Mouse (Mus musculus): ENCODE measurements around the gene Syt5. TPM values are rescaled to one million over a fixed set of nuclear protein-coding genes. Genes with fewer than 3 reads are reported as not detected.

Syt5 gene
- polyA plus RNA-seq, 1 experiment from 2014 or later: 0.22 TPM

DNA sequence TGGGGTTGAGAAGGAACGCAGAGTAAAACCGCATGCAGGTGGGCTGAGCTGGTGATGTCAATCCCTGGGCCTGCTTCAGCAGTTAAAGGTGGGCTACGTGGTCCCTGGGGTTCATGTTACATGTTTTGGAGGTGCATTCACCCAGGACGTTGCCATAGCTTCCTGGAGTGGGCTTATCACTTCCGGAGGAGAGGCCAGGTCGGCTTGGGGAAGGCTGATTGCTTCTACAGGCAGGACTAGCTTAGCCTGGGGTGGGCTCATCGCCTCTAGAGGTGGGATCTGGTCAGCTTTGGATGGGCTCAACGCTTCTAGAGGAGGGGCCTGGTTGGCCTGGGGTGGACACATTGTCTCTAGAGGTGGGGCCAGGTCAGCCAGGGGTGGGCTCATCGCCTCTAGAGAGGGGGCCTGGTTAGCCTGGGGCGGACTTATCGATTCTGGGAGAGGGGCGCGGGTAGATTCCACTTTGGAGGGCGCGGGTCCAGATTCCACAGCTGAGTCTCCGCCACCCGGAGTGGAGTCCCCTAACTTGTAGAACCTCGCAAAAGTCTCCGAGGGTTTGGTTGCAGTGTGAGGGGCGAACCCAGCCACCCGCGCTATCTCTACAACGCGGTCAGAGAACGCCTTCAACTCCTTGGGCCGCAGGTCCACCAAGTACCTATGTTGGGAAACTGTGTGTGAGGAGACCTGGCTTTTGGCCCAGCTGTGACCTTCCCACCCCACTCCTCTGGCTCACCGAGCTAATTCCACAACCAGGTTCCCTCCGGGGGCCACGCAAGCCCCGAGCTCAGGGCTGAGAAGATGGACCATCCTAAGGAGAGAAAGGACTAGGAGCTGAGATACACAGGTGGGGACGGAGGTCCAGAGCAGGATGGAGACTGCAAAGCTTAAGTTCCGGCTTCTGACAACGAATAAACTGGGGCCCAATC is 23.9 kb downstream of the Syt5 start:
- no peak for DNase-seq (ENCODE audit: low spot score)

GRCm38 (mm10) chr7:4522292-4522691 is 25.0 kb downstream of the Syt5 start:
- no peak for DNase-seq (ENCODE audit: low spot score)

DNA sequence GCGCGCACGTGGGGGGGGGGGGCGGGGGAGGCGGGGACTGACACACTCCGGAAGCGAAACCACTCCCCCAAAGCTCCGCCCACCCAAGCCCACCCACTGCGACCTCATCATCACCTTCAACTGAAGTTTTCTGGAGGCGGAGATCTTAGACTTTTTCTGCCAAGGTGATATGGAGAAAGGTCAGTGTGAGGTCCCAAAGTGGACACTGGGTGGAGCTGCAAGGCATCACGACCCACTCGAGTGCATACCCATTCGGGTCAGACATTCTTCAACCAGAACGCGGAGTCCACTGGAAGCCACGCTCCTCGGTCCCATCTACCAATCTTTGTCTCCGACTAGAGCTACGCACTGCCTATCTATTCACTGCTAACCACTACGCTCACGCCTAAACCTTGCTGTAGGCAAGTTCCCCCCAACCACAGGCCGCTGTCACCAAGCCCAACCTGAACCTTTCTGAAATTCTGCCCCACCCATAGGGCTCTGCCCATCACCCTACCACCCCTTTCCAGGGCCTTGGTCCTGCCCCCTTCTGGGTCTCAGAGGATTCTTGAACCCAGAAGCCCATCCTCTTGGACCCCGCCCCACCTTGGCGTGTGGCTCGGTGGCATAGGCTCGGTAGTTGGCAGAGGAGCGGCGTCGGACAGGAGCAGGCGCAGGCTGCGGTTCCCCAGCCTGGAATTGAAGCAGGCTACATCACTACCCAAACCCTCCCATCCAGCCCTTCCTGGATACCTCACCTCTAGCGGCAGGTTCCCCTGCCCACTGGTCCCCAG is 25.9 kb downstream of the Syt5 start:
- DNase-seq (ENCODE audit: low spot score): peak; percentile 64

GRCm38 (mm10) chr7:4518487-4518886 is 28.9 kb downstream of the Syt5 start:
- DNase-seq (ENCODE audit: low spot score): peak; percentile 59

DNA sequence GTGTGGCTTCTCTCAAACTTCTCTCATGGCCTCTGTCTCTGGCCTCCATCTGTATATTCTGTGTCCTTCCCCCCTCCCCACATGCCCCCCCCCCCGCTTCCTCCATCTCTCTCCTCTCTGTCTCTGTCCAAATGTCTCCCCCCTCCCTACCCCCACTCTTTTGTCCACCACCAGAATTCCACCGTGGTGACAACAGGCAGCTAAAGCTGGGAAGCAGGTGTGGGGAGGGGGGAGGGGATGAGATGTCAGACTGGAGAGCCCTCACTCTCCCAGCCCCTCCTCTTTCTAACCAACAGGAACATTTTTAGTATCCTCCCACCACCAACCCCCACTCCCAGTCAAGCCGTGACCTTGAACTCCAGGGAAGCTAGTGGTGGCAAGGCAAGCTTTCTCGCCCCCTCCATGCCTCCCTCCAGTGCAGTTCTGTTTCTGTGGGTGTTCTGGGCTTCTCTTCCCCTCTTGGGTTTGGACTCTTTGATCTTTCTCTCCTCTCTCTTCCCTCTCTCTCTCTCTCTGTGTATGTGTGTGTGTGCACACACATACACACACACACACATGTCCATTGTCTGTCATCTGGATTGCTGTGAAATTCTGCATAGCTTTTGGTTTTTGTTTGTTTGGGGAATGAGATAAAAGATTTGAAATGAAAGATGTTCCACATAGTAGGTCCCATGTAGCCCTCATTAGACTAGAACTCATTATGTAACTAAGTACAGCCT is 30.9 kb downstream of the Syt5 start, which contains the start of gene Tnnt1:
TSS of gene Tnnt1 (minus strand) at position 51 of the 719 bp plus-strand sequence.
- no peak for DNase-seq (ENCODE audit: low spot score)

GRCm38 (mm10) chr7:4515853-4516252 is 31.5 kb downstream of the Syt5 start:
- DNase-seq (ENCODE audit: low spot score): no peak

GRCm38 (mm10) chr7:4513829-4514712 is 33.3 kb downstream of the Syt5 start:
- no peak for DNase-seq (ENCODE audit: low spot score)

DNA sequence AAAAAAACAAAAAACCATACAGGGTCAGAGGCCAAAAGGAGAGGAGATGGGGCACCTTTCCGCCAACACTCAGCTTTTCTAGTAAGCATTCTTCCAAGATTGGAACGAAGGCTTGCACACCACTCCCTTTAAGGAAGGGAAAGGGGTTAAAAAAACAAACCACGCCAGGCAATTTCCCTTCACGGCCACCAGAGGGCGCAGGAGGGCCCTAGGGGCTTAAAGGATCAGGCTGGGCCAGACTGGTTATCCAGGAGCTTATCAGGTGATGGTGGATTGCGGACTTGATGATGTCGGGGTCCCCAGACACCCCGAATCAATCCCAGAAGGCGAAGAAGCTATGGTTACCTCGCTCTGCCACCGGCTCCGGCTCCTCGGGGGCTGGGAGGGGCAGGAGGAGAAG is 34.1 kb downstream of the Syt5 start:
- DNase-seq (ENCODE audit: low spot score): peak; percentile 74

GRCm38 (mm10) chr7:4511489-4512224 is 35.7 kb downstream of the Syt5 start:
- no peak for DNase-seq (ENCODE audit: low spot score)

- peak; percentile 88 for DNase-seq (ENCODE audit: low spot score)
Observed at GRCm38 (mm10) chr7:4509863-4510608, 37.3 kb downstream of the Syt5 start.

- DNase-seq (ENCODE audit: low spot score): no peak
Observed at GRCm38 (mm10) chr7:4508739-4509116, 38.6 kb downstream of the Syt5 start.

DNA sequence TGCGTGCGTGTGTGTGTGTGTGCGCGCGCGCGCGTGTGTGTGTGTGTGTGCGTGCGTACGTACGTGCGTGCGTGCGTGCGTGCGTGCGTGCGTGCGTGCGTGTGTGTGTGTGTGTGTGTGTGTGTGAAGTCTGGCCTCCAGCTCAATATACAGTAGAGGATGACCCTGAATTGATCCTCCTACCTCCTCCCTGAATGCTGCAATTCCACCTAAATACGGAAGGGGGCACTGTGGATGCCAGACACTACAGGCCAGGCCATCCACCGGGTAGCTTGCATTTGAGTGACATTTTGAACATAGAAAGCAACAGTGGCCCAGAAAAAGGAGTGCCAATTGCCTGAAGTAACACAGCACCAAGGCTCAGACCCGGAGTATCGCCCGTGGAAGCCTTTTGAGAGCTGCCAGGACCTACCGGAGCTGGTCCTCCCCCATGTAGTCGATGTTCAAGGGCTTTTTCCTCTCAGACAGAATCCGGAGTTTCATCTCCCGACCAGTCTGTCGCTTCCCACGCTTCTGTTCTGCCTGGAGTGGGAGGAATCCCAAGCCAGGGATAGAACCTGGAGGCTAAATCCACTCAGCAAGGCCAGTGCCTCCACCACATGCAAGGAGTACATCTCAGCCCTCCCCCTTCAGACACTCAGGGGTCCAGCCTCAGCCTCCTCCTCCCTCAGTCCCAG is 39.1 kb downstream of the Syt5 start:
- no peak for DNase-seq (ENCODE audit: low spot score)

DNA sequence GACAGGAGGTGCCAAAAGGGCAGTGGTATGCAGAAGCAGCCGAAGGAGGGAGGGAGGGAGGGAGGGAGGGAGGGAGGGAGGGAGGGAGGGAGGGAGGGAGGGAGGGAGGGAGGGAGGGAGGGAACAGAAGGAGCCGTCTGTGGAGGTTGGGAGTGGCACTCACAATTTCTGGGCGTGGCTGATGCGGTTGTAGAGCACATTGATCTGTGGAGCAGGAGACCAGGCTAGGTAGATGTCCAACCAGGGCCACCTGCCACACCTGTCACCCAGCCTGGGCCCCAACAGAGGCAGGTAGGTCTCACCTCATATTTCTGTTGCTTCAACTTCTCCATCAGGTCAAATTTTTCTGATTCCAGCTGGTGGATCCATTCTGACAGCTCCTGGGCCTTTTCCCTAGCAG is 40.1 kb downstream of the Syt5 start:
- DNase-seq (ENCODE audit: low spot score): no peak

GRCm38 (mm10) chr7:4504646-4505435 is 42.5 kb downstream of the Syt5 start:
- no peak for DNase-seq (ENCODE audit: low spot score)

- DNase-seq (ENCODE audit: low spot score): no peak
Observed at GRCm38 (mm10) chr7:4503858-4504257, 43.5 kb downstream of the Syt5 start.

- DNase-seq (ENCODE audit: low spot score): no peak
Observed at GRCm38 (mm10) chr7:4503100-4503499, 44.2 kb downstream of the Syt5 start.

DNA sequence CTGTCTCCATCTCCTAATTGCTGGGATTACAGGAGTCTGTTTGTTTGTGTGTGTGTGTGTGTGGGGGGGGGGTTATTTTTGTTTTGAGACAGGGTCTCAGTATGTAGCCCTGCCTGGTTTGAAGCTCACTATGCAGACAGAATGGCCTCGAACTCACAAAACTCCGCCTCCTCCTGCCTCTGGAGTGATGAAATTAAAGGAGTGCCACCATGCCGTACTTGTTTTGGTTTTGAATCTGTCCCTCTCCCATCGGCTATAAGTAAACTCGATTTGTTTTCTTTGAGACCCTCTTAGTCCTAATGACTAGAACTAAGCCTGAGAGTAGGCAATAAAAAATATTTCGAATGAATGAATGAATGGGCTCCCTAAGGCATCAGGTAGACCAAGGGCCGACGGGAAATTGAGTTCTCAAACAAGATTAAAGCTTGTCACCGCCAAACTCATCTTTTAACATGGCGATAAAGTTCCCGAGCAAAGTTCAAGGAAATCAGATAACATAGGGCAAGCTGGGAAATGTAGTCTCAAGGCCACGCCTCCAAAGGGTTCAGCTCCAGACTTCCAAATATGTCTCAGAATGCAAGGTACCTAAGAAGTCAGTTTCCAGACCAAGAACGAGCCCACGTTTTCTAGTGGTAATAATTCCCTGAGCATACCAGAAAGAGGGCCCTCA is 44.8 kb downstream of the Syt5 start:
- DNase-seq (ENCODE audit: low spot score): peak; percentile 49
